In genomic region chr12:118854401-118854800, GRCm38 (mm10) we compare ENCODE assay signal across 7 mouse cellular contexts. TPM values are rescaled to one million over a fixed set of nuclear protein-coding genes. Genes with fewer than 3 reads are reported as not detected.
A peak's percentile ranks its signal among the peaks of the same experiment; 100 is the strongest.
DNase-seq lines count a peak whose midpoint lies in the region; ATAC-seq and TF ChIP-seq lines count a peak whose summit lies in the region.

No protein-coding gene starts in this region.

- no peaks in the 10 kb centered on the region for H3K36me3 ChIP-seq in lung, postnatal 0 days (ENCODE audit: insufficient read depth, low read length)
- H3K36me3 ChIP-seq in hindbrain, embryonic 11.5 days (ENCODE audit: control insufficient read depth, insufficient read depth, low read length): no peaks in the 10 kb centered on the region
- peaks cover 3% of the 10 kb centered on the region; the same call in 1 of the 2 replicates for H3K36me3 ChIP-seq in midbrain, embryonic 10.5 days

- no peak for TF ChIP-seq EP300 in lung, postnatal 0 days (IDR thresholded peaks at IDR 0.05)

- no peak for TF ChIP-seq CTCF in lung, postnatal 0 days (IDR thresholded peaks at IDR 0.05)
- no peak for TF ChIP-seq CTCF in lung, adult 2 months (IDR thresholded peaks at IDR 0.05; ENCODE audit: insufficient read depth, low read length)

- no peak for DNase-seq in lung, postnatal 0 days (ENCODE audit: low spot score)
- no peak for DNase-seq in lung, adult 2 months
- DNase-seq in hindbrain, embryonic 11.5 days (ENCODE audit: low spot score): peak; percentile 56
- DNase-seq in midbrain, embryonic 10.5 days (ENCODE audit: low spot score): peak; percentile 57
- no peak for DNase-seq in ovary, postnatal 36 days (ENCODE audit: low spot score)
- no peak for DNase-seq in cerebellum, adult 18-20 months
- DNase-seq in urinary bladder, postnatal 10 days (ENCODE audit: low spot score): no peak

- H3K27ac ChIP-seq in lung, postnatal 0 days (ENCODE audit: low read length): no peak overlapping the region
- peak overlapping the region; percentile 78 for H3K27ac ChIP-seq in hindbrain, embryonic 11.5 days (ENCODE audit: low read depth, low read length)
- peak overlapping the region; percentile 88 for H3K27ac ChIP-seq in midbrain, embryonic 10.5 days (replicated peaks)

- TF ChIP-seq POLR2A in lung, adult 2 months (IDR thresholded peaks at IDR 0.05; ENCODE audit: borderline replicate concordance, extremely low read depth, low read depth, low read length): no peak

- WGBS in lung, postnatal 0 days: 2% methylated on average over 10 of the region's 10 CpGs
- 3% methylated on average over 10 of the region's 10 CpGs for WGBS in lung, adult 2 months
- WGBS in hindbrain, embryonic 11.5 days: 4% methylated on average over 10 of the region's 10 CpGs
- 1% methylated on average over 10 of the region's 10 CpGs for WGBS in midbrain, embryonic 10.5 days

- H3K9ac ChIP-seq in lung, postnatal 0 days (replicated peaks; ENCODE audit: low read depth): no peak overlapping the region
- peak overlapping the region; percentile 52 for H3K9ac ChIP-seq in hindbrain, embryonic 11.5 days (ENCODE audit: low read depth, low read length)

- H3K4me2 ChIP-seq in lung, postnatal 0 days (replicated peaks; ENCODE audit: low read depth, low read length): peak overlapping the region; percentile 56; the same call in 1 of the 2 replicates
- H3K4me2 ChIP-seq in hindbrain, embryonic 11.5 days (replicated peaks; ENCODE audit: low read depth, low read length): peak overlapping the region; percentile 41

- H3K4me3 ChIP-seq in lung, postnatal 0 days (ENCODE audit: low read depth, low read length): 0 out of 2 replicates have a peak overlapping the region, but pooled peaks have one; percentile 29
- no peak overlapping the region for H3K4me3 ChIP-seq in lung, adult 2 months (replicated peaks; ENCODE audit: extremely low read depth, low read depth, low read length)
- H3K4me3 ChIP-seq in hindbrain, embryonic 11.5 days (ENCODE audit: low read depth, low read length): peak overlapping the region; percentile 41
- peak overlapping the region; percentile 57 for H3K4me3 ChIP-seq in midbrain, embryonic 10.5 days

- H3K27me3 ChIP-seq in lung, postnatal 0 days (replicated peaks; ENCODE audit: insufficient read depth, low read length): peaks cover 50% of the 10 kb centered on the region
- peaks cover 32% of the 10 kb centered on the region for H3K27me3 ChIP-seq in hindbrain, embryonic 11.5 days (ENCODE audit: control insufficient read depth, insufficient read depth, low read length)
- peaks cover 60% of the 10 kb centered on the region for H3K27me3 ChIP-seq in midbrain, embryonic 10.5 days (ENCODE audit: low read depth, poor library complexity, severe bottlenecking)

- no peaks in the 10 kb centered on the region for H3K4me1 ChIP-seq in lung, postnatal 0 days (ENCODE audit: insufficient read depth, low read depth, low read length)
- no peaks in the 10 kb centered on the region; the same call in 1 of the 2 replicates for H3K4me1 ChIP-seq in lung, adult 2 months (ENCODE audit: control insufficient read depth, insufficient read depth, low read length)
- peaks cover 2% of the 10 kb centered on the region; the same call in 1 of the 2 replicates for H3K4me1 ChIP-seq in hindbrain, embryonic 11.5 days (replicated peaks; ENCODE audit: control insufficient read depth, insufficient read depth, low read length)
- H3K4me1 ChIP-seq in midbrain, embryonic 10.5 days: peaks cover 68% of the 10 kb centered on the region

- ATAC-seq in lung, postnatal 0 days: no peak
- ATAC-seq in hindbrain, embryonic 11.5 days (ENCODE audit: low FRiP score): no peak

- no peaks in the 10 kb centered on the region for H3K9me3 ChIP-seq in lung, postnatal 0 days (ENCODE audit: low read length)
- H3K9me3 ChIP-seq in hindbrain, embryonic 11.5 days (ENCODE audit: control insufficient read depth, low read length): no peaks in the 10 kb centered on the region
- H3K9me3 ChIP-seq in midbrain, embryonic 10.5 days (replicated peaks): no peaks in the 10 kb centered on the region

RNA-seq across cellular contexts. Expression of gene Sp8, which starts 8.3 kb away (rescaled TPM):
- not detected in 2 replicates for polyA plus RNA-seq in lung, postnatal 0 days (2015; fragmentation: Nextera tagmentation; extraction: Ambion mirVana)
- not detected in 2 replicates for polyA plus RNA-seq in lung, adult 2 months (2012; rRNA removed)
- polyA plus RNA-seq in hindbrain, embryonic 11.5 days (2014; fragmentation: Nextera tagmentation; extraction: Ambion mirVana): 10.8 and 12.2 TPM in 2 replicates
- polyA plus RNA-seq in midbrain, embryonic 10.5 days (2016; fragmentation: Nextera tagmentation; extraction: Ambion mirVana): 12.2 and 12.6 TPM in 2 replicates

Comparison
In these comparisons a context has a peak if more than half of its experiments do, and no peak if none do; other contexts are left out.
1. DNase-seq: peak in hindbrain, embryonic 11.5 days (single experiment) and midbrain, embryonic 10.5 days (single experiment); none in lung, postnatal 0 days (single experiment), lung, adult 2 months (single experiment), ovary, postnatal 36 days (single experiment), cerebellum, adult 18-20 months (0 of 2) and urinary bladder, postnatal 10 days (single experiment).
2. RNA of gene Sp8, which starts 8.3 kb away (polyA plus RNA-seq): 12.2 to 12.6 TPM in midbrain, embryonic 10.5 days and 10.8 to 12.2 TPM in hindbrain, embryonic 11.5 days; not detected in lung, postnatal 0 days and not detected in lung, adult 2 months; every median in the first group is over 10 times any median in the second.